Comparison of ENCODE assay signal across 28 mouse cellular contexts in the genomic region with DNA sequence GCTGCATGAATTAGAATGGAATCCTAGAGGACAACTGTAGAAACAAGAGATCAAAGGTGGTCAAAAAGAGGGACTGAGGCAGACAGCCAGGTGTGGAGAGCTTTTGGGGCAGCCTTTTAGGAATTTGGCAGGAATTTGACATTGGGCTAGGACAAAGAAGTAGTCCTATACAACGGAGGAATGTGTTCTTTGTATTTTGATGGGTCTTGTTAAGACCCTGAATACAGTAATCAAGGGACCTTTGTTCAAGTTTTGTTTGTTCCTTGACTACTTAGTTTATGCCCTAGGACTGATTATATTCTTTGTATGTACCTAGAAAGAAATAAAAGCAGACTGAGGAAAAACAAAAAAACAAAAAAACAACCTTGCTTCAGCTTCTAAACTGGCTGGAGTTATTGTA. TPM values are rescaled to one million over a fixed set of nuclear protein-coding genes. Genes with fewer than 3 reads are reported as not detected.
"Had no signal": no experiment of that assay in that cellular context is flagged by ENCODE, and none has a peak within 500 bp of the region (broad histone marks: within the 10 kb centered on the region; RNA-seq: fewer than 3 reads in every experiment).

No protein-coding gene starts in this region.

- H3K4me1 ChIP-seq: heart, embryonic 10.5 days; hindbrain, embryonic 10.5 days; hindbrain, embryonic 12.5 days; intestine, embryonic 15.5 days; limb, embryonic 10.5 days; limb, embryonic 12.5 days; liver, embryonic 13.5 days; liver, embryonic 15.5 days had no signal

- H3K4me2 ChIP-seq: heart, embryonic 12.5 days; hindbrain, embryonic 12.5 days; hindbrain, embryonic 14.5 days; intestine, embryonic 15.5 days; limb, embryonic 12.5 days; liver, embryonic 11.5 days; liver, embryonic 13.5 days; liver, embryonic 15.5 days had no signal

- H3K9ac ChIP-seq: heart, embryonic 12.5 days; hindbrain, embryonic 12.5 days; hindbrain, embryonic 14.5 days; intestine, embryonic 15.5 days; limb, embryonic 12.5 days; liver, embryonic 13.5 days; liver, embryonic 15.5 days had no signal

- DNase-seq: gastrocnemius, adult 2 months; gastrocnemius, postnatal 10 days; gastrocnemius, postnatal 25 days; heart, adult 18-20 months; heart, postnatal 10 days; heart, postnatal 4 days; kidney, adult 18-20 months; kidney, adult 8-10 months; kidney, postnatal 10 days; kidney, postnatal 25 days; kidney, postnatal 4 days; liver; liver, embryonic 13.5 days had no signal

- H3K9me3 ChIP-seq: heart, embryonic 10.5 days; heart, embryonic 12.5 days; hindbrain, embryonic 10.5 days; hindbrain, embryonic 12.5 days; intestine, embryonic 15.5 days; limb, embryonic 10.5 days; limb, embryonic 12.5 days; liver, embryonic 13.5 days; liver, embryonic 15.5 days had no signal

- H3K36me3 ChIP-seq: intestine, embryonic 15.5 days; liver, embryonic 15.5 days had no signal

- ATAC-seq: hindbrain, embryonic 16.5 days; inflammation-experienced regulatory T-cells, adult 6 months; intestine, embryonic 15.5 days; intestine, postnatal 0 days had no signal

- H3K27ac ChIP-seq: gastrocnemius, adult 2 months; heart, embryonic 10.5 days; hindbrain, embryonic 10.5 days; hindbrain, embryonic 12.5 days; hindbrain, embryonic 14.5 days; intestine, embryonic 15.5 days; layer of hippocampus, adult 2 months; left cerebral cortex, adult 2 months; limb, embryonic 10.5 days; limb, embryonic 12.5 days; liver, embryonic 13.5 days; liver, embryonic 15.5 days had no signal

- H3K27me3 ChIP-seq: heart, embryonic 12.5 days; hindbrain, embryonic 12.5 days; intestine, embryonic 15.5 days; limb, embryonic 12.5 days; liver, embryonic 13.5 days; liver, embryonic 15.5 days had no signal

- H3K4me3 ChIP-seq: gastrocnemius, adult 2 months; heart, embryonic 10.5 days; heart, embryonic 12.5 days; hindbrain, embryonic 10.5 days; hindbrain, embryonic 12.5 days; intestine, embryonic 15.5 days; layer of hippocampus, adult 2 months; left cerebral cortex, adult 2 months; limb, embryonic 10.5 days; limb, embryonic 12.5 days; liver, embryonic 13.5 days; liver, embryonic 15.5 days had no signal

RNA-seq across cellular contexts. Expression of gene Ism2, which starts 18.4 kb away (rescaled TPM):
- polyA plus RNA-seq: inflammation-experienced regulatory T-cells, adult 6 months had no signal
